Mouse (Mus musculus) neural tube, embryonic 13.5 days (tissue): Measurements from ENCODE around the gene Mrps35. TPM values are rescaled to one million over a fixed set of nuclear protein-coding genes. Genes with fewer than 3 reads are reported as not detected.

Experiments
- ATAC-seq: fragments of 200-750 bp; cut with Nextera tagmentation; 2 replicates; pipeline ENCODE4 v1.8.0; 2017; ENCODE audit warnings: low read depth, mild to moderate bottlenecking, moderate TSS enrichment, moderate library complexity
- H3K27ac ChIP-seq: fragments of 300-500 bp; sonication (generic); replicated peaks from 2 replicates; pipeline ENCODE4 v1.5.1; 2015; ENCODE audit warnings: moderate library complexity, mild to moderate bottlenecking, inconsistent platforms
- H3K27me3 ChIP-seq: fragments of 300-500 bp; sonication (generic); 2 replicates; pipeline ENCODE4 v1.6.1; 2015; ENCODE audit warnings: mild to moderate bottlenecking, inconsistent platforms
- H3K36me3 ChIP-seq: fragments of 300-500 bp; sonication (generic); 2 replicates; pipeline ENCODE4 v1.6.1; 2015; ENCODE audit warnings: mild to moderate bottlenecking, inconsistent platforms
- H3K4me1 ChIP-seq: fragments of 300-500 bp; sonication (generic); replicated peaks from 2 replicates; pipeline ENCODE4 v1.6.1; 2015; ENCODE audit warnings: inconsistent platforms
- H3K4me2 ChIP-seq: fragments of 300-500 bp; sonication (generic); 2 replicates; pipeline ENCODE4 v1.6.1; 2015; ENCODE audit warnings: inconsistent platforms, mild to moderate bottlenecking, moderate library complexity
- H3K4me3 ChIP-seq: fragments of 300-500 bp; sonication (generic); 2 replicates; pipeline ENCODE4 v1.5.1; 2015; ENCODE audit warnings: mild to moderate bottlenecking, inconsistent platforms
- H3K9ac ChIP-seq: fragments of 300-500 bp; sonication (generic); 2 replicates; pipeline ENCODE4 v1.6.1; 2015; ENCODE audit warnings: moderate library complexity, mild to moderate bottlenecking, inconsistent platforms
- H3K9me3 ChIP-seq: fragments of 300-500 bp; sonication (generic); 2 replicates; pipeline ENCODE4 v1.6.1; 2016; ENCODE audit warnings: inconsistent platforms
- WGBS: fragments of 180-500 bp; shearing (Covaris S2); methylation state at CpG from one replicate; pipeline ENCODE4 v1.1.7; 2015; 5-methylcytosine and 5-hydroxymethylcytosine counted together
- polyA plus RNA-seq: library from polyadenylated mRNA; unstranded; fragments of >200 nt; fragmentation: Nextera tagmentation; extraction: Ambion mirVana; gene quantifications from 2 replicates; pipeline ENCODE4 v1.2.1, GENCODE M21; 2015

Gene Mrps35
- polyA plus RNA-seq, 1 experiment from 2014 or later = 80.5 TPM

- Histone ChIP-seq H3K4me3 (no peak overlapping the region), H3K27me3 (no peaks in the 10 kb centered on the region), H3K4me2 (no peak overlapping the region), H3K36me3 (no peaks in the 10 kb centered on the region), H3K9me3 (no peaks in the 10 kb centered on the region), H3K9ac (no peak overlapping the region), H3K4me1 (no peaks in the 10 kb centered on the region), H3K27ac (no peak overlapping the region)
- no peak for ATAC-seq
- 71% methylated on average over 6 of the region's 6 CpGs for WGBS
These were observed 30.6 kb upstream of the Mrps35 start for GRCm38 (mm10) chr6:147011977-147012376.

GRCm38 (mm10) chr6:147013546-147013945 is 29.0 kb upstream of the Mrps35 start:
- Histone ChIP-seq H3K9ac (no peak overlapping the region), H3K27ac (no peak overlapping the region), H3K4me3 (no peak overlapping the region), H3K4me1 (no peaks in the 10 kb centered on the region), H3K27me3 (no peaks in the 10 kb centered on the region), H3K9me3 (no peaks in the 10 kb centered on the region), H3K36me3 (no peaks in the 10 kb centered on the region), H3K4me2 (no peak overlapping the region)
- 66% methylated on average over 1 of the region's 1 CpGs for WGBS
- ATAC-seq = no peak

- Histone ChIP-seq H3K4me2 (no peak overlapping the region), H3K4me3 (no peak overlapping the region), H3K27me3 (no peaks in the 10 kb centered on the region), H3K9me3 (no peaks in the 10 kb centered on the region), H3K36me3 (0 out of 2 replicates have a peak, but pooled peaks cover 3% of the 10 kb centered on the region), H3K27ac (no peak overlapping the region), H3K9ac (no peak overlapping the region), H3K4me1 (no peaks in the 10 kb centered on the region)
- no peak for ATAC-seq
- WGBS = 90% methylated on average over 4 of the region's 4 CpGs
These were observed 24.7 kb upstream of the Mrps35 start for GRCm38 (mm10) chr6:147017906-147018305.

- no peak overlapping the region for H3K27ac ChIP-seq
- H3K9ac ChIP-seq = no peak overlapping the region
- no peaks in the 10 kb centered on the region for H3K27me3 ChIP-seq
- no peak overlapping the region for H3K4me3 ChIP-seq
- H3K4me2 ChIP-seq = no peak overlapping the region
- H3K4me1 ChIP-seq = no peaks in the 10 kb centered on the region
- no peak for ATAC-seq
- 91% methylated on average over 5 of the region's 5 CpGs for WGBS
- no peaks in the 10 kb centered on the region for H3K9me3 ChIP-seq
- H3K36me3 ChIP-seq = 0 out of 2 replicates have a peak, but pooled peaks cover 3% of the 10 kb centered on the region
These were observed 24.2 kb upstream of the Mrps35 start for GRCm38 (mm10) chr6:147018364-147018763.

- WGBS = 94% methylated on average over 5 of the region's 5 CpGs
- no peaks in the 10 kb centered on the region for H3K27me3 ChIP-seq
- no peak overlapping the region for H3K27ac ChIP-seq
- H3K9me3 ChIP-seq = no peaks in the 10 kb centered on the region
- no peaks in the 10 kb centered on the region for H3K4me1 ChIP-seq
- no peak overlapping the region for H3K9ac ChIP-seq
- H3K36me3 ChIP-seq = 0 out of 2 replicates have a peak, but pooled peaks cover 3% of the 10 kb centered on the region
- no peak for ATAC-seq
- H3K4me3 ChIP-seq = no peak overlapping the region
- no peak overlapping the region for H3K4me2 ChIP-seq
These were observed 21.4 kb upstream of the Mrps35 start for GRCm38 (mm10) chr6:147021181-147021580.

GRCm38 (mm10) chr6:147022375-147023132 is 20.0 kb upstream of the Mrps35 start:
- 0 out of 2 replicates have a peak, but pooled peaks cover 3% of the 10 kb centered on the region for H3K36me3 ChIP-seq
- WGBS = 87% methylated on average over 16 of the region's 16 CpGs
- no peak for ATAC-seq

GRCm38 (mm10) chr6:147023133-147023395 is 19.5 kb upstream of the Mrps35 start:
- no peak for ATAC-seq
- Histone ChIP-seq H3K27me3 (no peaks in the 10 kb centered on the region), H3K9me3 (no peaks in the 10 kb centered on the region), H3K4me1 (no peaks in the 10 kb centered on the region), H3K27ac (no peak overlapping the region), H3K36me3 (0 out of 2 replicates have a peak, but pooled peaks cover 3% of the 10 kb centered on the region), H3K4me2 (no peak overlapping the region), H3K9ac (no peak overlapping the region), H3K4me3 (no peak overlapping the region)
- WGBS = 87% methylated on average over 2 of the region's 2 CpGs

More at GRCm38 (mm10) chr6:147022375-147023132, 20.0 kb upstream of the Mrps35 start:
- Histone ChIP-seq H3K27me3 (no peaks in the 10 kb centered on the region), H3K9me3 (no peaks in the 10 kb centered on the region), H3K4me1 (no peaks in the 10 kb centered on the region), H3K4me2 (no peak overlapping the region), H3K27ac (no peak overlapping the region), H3K4me3 (no peak overlapping the region), H3K9ac (no peak overlapping the region)

- H3K36me3 ChIP-seq = 0 out of 2 replicates have a peak, but pooled peaks cover 3% of the 10 kb centered on the region
- no peak overlapping the region for H3K4me3 ChIP-seq
- no peak overlapping the region for H3K9ac ChIP-seq
- no peaks in the 10 kb centered on the region for H3K9me3 ChIP-seq
- ATAC-seq = no peak
- H3K4me1 ChIP-seq = no peaks in the 10 kb centered on the region
- no peak overlapping the region for H3K4me2 ChIP-seq
- no peaks in the 10 kb centered on the region for H3K27me3 ChIP-seq
- H3K27ac ChIP-seq = no peak overlapping the region
These were observed 19.0 kb upstream of the Mrps35 start for GRCm38 (mm10) chr6:147023568-147023967.

- no peak for ATAC-seq
- 0 out of 2 replicates have a peak, but pooled peaks cover 3% of the 10 kb centered on the region for H3K36me3 ChIP-seq
These were observed 17.8 kb upstream of the Mrps35 start for GRCm38 (mm10) chr6:147024761-147025160.

GRCm38 (mm10) chr6:147028396-147028795 is 14.2 kb upstream of the Mrps35 start:
- Histone ChIP-seq H3K9ac (no peak overlapping the region), H3K36me3 (no peaks in the 10 kb centered on the region), H3K4me3 (no peak overlapping the region), H3K4me2 (no peak overlapping the region), H3K27ac (no peak overlapping the region), H3K4me1 (no peaks in the 10 kb centered on the region), H3K27me3 (no peaks in the 10 kb centered on the region), H3K9me3 (no peaks in the 10 kb centered on the region)
- WGBS = 88% methylated on average over 2 of the region's 2 CpGs
- ATAC-seq = no peak

More at GRCm38 (mm10) chr6:147024761-147025160, 17.8 kb upstream of the Mrps35 start:
- Histone ChIP-seq H3K27me3 (no peaks in the 10 kb centered on the region), H3K4me2 (no peak overlapping the region), H3K9me3 (no peaks in the 10 kb centered on the region), H3K9ac (no peak overlapping the region), H3K4me1 (no peaks in the 10 kb centered on the region), H3K27ac (no peak overlapping the region), H3K4me3 (no peak overlapping the region)
- WGBS = 91% methylated on average over 3 of the region's 3 CpGs

GRCm38 (mm10) chr6:147029591-147029990 is 13.0 kb upstream of the Mrps35 start:
- Histone ChIP-seq H3K4me2 (no peak overlapping the region), H3K4me3 (no peak overlapping the region), H3K4me1 (no peaks in the 10 kb centered on the region), H3K36me3 (no peaks in the 10 kb centered on the region), H3K27me3 (no peaks in the 10 kb centered on the region), H3K9ac (no peak overlapping the region), H3K9me3 (no peaks in the 10 kb centered on the region), H3K27ac (no peak overlapping the region)
- WGBS = 95% methylated on average over 9 of the region's 9 CpGs
- no peak for ATAC-seq

GRCm38 (mm10) chr6:147030096-147030885 is 12.3 kb upstream of the Mrps35 start:
- Histone ChIP-seq H3K9me3 (no peaks in the 10 kb centered on the region), H3K36me3 (no peaks in the 10 kb centered on the region), H3K4me2 (no peak overlapping the region), H3K4me3 (no peak overlapping the region), H3K9ac (no peak overlapping the region), H3K4me1 (no peaks in the 10 kb centered on the region), H3K27me3 (no peaks in the 10 kb centered on the region), H3K27ac (no peak overlapping the region)
- 81% methylated on average over 15 of the region's 15 CpGs for WGBS
- no peak for ATAC-seq
